Mouse (Mus musculus) mouse embryonic stem cell (cell line): Measurements from ENCODE around the gene Tbx15.

ENCODE experiments used
- in situ Hi-C, 2 experiments: fragments of 300-500 bp; cut with MboI; formaldehyde crosslinking; loops; 1 replicate in 1 of 2; 3 replicates in 1 of 2; pipeline ENCODE4 v1.14.3; 2019 to 2020; ENCODE audit warnings: low sequenced_read_pairs in 2 of 2, low pct_unique_long_range_greater_than_20kb in 1 of 2, mixed read lengths in 1 of 2; ENCODE audit not compliant: unreplicated experiment in 1 of 2

Tbx15 gene

GRCm38 (mm10) chr3:99247586-99247985 is 7.4 kb downstream of the Tbx15 start:
- in situ Hi-C loops = no loop called here

GRCm38 (mm10) chr3:99247996-99248801 is 8.0 kb downstream of the Tbx15 start:
- in situ Hi-C loops = no loop called here

GRCm38 (mm10) chr3:99248831-99249550 is 8.8 kb downstream of the Tbx15 start:
- in situ Hi-C loops = no loop called here

- in situ Hi-C loops = no loop called here
These were observed 9.3 kb downstream of the Tbx15 start for GRCm38 (mm10) chr3:99249551-99249870.

DNA sequence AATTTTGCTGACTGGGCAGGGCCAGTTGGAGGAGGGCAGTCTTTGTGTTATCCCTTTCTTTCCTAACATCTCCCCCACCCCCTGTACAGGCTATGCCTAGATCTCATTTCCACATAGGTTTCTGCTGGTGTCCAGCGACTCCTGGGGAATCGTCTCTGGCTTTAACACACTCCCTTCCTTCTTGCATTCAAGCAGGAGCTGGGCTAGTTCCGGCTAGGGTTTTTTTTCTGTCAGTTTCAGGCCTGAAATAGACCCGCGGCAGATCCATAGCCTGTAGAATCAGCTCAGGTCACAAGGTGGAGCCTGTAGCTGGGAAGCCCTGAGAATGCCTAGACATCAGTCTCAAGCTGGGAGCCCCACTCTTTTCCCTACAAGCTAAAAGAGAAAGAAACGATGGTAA is 9.7 kb downstream of the Tbx15 start:
- in situ Hi-C loops = no loop called here

DNA sequence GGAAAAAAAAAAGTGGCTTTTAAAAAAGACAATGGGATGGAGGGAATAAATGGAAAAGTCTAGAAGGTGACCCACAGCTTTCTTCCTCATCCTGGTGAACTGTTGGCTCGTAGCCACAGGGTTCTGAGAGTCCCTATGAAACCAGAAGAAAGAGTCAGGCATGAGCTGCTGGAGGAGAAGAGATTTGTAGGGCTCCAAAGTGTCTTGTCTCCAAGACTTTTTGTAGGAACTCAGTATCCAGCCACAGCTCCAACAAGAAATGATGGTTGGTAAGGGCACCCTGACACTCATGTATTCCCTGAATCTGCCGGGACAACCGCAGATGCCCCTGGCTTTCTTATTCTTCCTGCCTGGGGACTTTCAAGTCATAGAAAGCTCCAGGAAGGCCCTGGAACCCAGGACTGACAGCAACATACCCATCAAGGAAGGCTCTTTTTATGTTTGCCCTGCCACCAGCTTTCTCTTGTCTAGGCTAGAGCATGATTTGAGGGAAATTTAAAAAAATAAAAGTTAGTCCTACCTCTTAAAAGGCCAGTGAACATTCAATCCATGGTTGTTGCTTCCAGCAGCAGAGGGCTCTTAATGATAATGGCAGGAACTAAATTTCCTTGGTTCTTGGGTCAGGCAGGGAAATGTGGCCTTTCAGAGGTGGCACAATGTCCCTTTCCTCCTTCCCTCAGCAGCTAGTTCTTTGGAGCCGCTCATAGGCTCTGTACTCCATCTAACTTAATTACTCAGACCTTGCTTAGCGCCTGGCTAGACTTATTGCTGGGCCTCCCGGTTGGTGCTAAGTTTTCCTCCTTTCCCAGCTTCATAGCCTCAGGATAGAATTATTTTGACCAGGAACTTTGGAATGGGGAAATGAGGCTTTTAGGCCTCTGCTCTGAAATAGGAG is 11.3 kb downstream of the Tbx15 start:
- in situ Hi-C loops = no loop called here

DNA sequence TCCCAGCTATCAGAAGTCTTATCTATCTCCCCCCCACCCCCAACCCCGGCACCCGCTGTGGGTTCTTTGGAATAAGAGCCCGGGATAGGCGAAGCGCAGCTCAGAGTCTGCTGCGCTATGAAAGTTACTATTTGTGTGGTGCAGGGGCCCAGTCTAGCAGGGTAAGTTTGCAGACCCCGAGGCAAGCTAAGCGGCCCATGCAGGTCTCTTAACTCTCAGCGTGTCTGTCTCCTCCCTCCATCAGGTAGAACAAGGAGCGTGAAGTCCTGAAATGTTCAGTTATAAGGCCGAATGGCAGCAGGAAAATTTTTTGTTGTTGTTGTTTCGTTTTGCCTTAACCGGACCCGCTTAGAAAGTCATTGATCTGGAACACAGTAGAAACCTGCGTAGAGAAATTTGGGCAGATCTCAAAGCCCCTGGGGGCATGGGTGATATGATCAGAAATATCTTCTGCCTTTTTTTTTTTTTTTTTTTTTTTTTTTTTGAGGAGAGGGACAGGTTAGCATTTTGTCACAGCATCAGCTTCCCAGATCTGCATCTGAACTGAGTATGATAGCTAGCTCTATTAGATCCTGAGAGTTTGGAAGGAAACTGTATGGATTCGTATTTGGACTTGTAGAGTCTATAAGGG is 12.4 kb downstream of the Tbx15 start:
- in situ Hi-C loops = no loop called here

- in situ Hi-C loops = no loop called here
These were observed 12.9 kb downstream of the Tbx15 start for GRCm38 (mm10) chr3:99253092-99253488.

DNA sequence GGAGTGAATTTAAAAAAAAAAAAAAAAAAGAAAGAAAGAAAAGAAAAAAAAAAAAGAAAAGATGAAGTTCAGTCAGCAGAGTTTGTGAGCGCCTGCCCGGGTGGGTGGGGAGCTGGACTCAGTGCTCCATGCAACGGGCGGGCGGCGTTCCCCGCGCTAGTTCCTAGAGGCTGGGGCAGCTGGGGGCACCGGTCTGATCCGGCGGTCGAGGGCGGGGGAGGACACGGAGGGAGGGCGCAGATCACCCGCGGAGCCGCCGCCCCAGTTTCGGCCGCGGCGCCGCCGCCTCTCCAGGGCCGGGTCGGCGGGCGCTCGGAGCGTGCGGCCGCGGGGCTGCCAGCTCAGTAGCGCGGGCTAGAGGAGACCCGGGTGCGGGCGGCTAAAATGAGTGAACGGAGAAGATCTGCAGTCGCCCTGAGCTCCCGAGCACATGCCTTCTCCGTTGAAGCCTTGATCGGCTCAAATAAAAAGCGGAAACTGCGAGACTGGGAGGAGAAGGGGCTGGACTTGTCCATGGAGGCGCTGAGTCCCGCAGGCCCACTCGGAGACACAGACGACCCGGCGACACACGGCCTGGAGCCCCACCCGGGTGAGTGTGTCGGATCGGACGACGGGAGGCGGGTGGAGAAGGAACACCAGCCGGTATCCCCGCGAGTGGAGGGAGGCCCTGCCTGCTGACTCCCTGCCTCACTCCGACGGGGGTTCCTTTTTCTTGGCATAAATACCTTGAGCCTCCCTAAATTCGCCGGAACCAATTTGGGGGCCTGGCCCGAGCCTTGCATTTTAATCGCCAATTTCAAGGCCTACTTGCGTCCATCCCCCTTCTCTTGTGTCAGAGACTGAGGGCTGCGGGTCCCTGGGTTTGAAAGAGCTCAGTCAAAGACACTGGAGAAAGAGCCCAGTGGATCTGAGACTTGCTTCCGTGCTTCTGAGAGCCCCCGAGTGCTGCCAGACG is 13.6 kb downstream of the Tbx15 start:
- in situ Hi-C loops = no loop called here

- in situ Hi-C loops = no loop called here
These were observed 14.5 kb downstream of the Tbx15 start for GRCm38 (mm10) chr3:99254559-99255151.

DNA sequence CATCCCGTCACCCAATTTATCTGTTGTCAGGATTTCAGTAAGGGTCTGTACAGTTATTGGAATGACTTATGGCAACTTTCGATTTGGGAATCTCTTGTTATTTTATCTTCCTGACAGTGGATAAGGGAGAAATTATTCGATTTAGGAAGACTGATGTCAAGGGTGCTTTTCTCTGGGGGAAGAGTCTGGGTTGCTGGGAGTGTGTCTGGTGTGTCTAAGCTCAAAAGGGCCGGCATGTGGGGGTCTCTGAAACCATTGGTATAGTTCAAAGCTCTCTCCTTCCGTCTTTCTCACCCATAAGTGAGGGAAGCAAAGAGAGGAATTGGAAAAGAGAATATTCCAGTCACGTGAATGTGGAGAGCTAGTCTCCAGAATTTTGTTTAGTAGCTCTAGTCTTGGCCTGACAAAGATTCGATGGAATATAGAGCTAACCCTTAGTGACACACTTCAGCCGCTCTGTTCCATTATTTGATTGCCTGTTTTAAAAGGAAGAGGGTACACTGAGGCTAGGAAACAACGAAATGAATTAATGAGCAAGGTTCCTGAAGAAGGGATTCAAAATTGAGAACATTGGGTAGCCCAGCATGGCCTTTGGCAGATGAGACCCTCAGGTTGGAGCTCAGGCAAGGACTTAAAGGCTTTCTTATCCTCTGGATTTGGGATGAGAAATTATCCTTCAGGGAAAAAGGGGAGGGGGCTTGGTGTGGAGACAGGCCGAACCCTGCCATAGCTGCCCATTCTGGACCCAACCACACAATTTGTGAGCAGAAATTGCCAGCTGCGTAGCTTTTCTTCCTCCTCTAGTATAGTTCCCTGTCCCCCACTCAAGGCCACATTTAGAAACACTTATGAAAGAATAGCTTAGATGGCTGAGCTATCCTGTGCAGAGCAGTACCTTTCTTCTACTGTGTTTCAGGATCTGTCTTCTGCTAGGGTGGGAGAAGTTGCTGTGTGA is 15.5 kb downstream of the Tbx15 start:
- in situ Hi-C loops = no loop called here

DNA sequence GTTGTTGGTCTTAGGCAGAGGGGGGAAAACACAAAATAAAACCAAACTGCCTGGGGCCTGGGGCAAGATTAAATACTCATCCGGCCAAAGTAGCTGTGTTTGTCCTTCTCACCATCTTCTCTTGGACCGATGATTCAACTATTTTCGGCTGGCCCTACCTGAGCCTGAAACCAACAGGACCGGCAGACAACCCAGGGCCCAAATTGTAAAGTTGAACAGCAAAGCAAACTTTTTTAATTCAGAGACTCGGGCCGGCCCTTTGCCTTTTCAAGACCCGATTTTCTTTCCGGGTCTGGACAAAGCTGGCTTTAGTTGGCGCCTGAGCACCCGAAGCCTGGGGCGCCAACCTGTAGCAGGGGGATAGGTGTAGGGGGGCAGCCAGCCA is 16.2 kb downstream of the Tbx15 start:
- in situ Hi-C loops = no loop called here

GRCm38 (mm10) chr3:99256766-99257165 is 16.6 kb downstream of the Tbx15 start:
- in situ Hi-C loops = no loop called here

GRCm38 (mm10) chr3:99257586-99258577 is 17.7 kb downstream of the Tbx15 start:
- in situ Hi-C loops = no loop called here

DNA sequence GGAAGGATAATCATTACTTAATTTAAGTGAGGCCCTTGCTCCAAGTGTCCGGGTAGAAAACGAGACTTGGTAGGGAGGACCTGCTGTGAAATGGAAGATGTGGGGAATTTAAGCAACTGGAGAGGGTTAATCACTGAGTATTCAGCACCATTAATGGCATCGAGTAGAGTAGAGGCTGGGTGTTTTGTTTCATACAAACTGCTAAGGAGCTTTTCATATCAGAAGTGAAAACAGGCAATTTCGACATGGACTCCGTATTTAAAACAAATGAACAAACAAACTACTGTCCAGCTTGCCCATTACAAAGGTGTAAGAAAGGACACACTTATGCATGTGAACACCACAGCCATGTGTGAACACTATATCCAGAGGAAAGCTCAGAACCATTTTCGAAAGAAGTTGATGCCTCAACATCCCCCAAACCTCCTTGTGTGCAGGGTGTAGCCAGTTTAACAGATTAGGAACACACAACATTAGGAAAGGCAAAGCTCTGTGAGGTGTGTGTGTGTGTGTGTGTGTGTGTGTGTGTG is 19.6 kb downstream of the Tbx15 start:
- in situ Hi-C loops = no loop called here
